Mouse (Mus musculus) thymus, adult 2 months (tissue): ENCODE measurements around the gene Gm1673.

ENCODE experiments used
- CTCF ChIP-seq: fragments of 200-500 bp; IDR thresholded peaks from 2 replicates; pipeline ENCODE4 v1.5.1; 2012; ENCODE audit warnings: mild to moderate bottlenecking, control low read depth, low read length, moderate library complexity, borderline replicate concordance; ENCODE audit not compliant: control insufficient read depth, poor library complexity, insufficient read depth; ENCODE audit errors: extremely low read depth
- POLR2A ChIP-seq: fragments of 200-500 bp; IDR thresholded peaks from 2 replicates; pipeline ENCODE4 v1.6.1; 2012; ENCODE audit warnings: mild to moderate bottlenecking, low read length, control low read depth, moderate library complexity; ENCODE audit not compliant: control insufficient read depth, poor library complexity, insufficient read depth; ENCODE audit errors: extremely low read depth

DNA sequence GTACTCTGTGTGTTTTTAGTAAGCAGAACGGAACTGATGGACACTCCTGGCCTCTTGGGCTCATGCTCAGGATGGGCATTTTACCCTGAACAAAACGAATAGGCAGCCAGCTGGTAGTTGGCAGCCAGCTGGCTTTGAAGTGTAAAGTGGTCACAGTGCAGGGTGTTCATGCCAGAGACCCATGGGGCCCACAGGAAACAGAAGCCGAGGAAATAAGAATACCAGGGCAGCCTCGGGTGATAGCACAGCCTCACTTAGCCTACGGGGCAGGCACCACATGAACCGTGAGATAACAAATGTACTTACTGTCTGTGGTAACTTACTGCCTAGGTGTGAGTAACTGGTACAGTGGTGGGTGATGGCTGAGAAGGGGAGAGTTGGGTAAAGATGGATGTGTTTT lies 47.8 kb downstream of the Gm1673 start:
- no peak for TF ChIP-seq CTCF
- TF ChIP-seq POLR2A = no peak
